Mouse (Mus musculus) MEL (cell line): ENCODE measurements around the gene Ctnnbip1. TPM values are rescaled to one million over a fixed set of nuclear protein-coding genes. Genes with fewer than 3 reads are reported as not detected.

Experiments used
- DNase-seq: peaks from one replicate; pipeline ENCODE4 v3.0.0; 2011; ENCODE audit warnings: low read depth, low spot score
- H3K27ac ChIP-seq: 2 replicates; pipeline ENCODE4 v1.5.1; 2012; ENCODE audit warnings: low read depth, mild to moderate bottlenecking, control low read depth, low read length, moderate library complexity; ENCODE audit not compliant: control insufficient read depth
- H3K27me3 ChIP-seq, 2 experiments: fragments of 150-350 bp in 1 of 2; sonication (generic) in 1 of 2; 2 replicates each; pipeline ENCODE4 v1.6.1; 2012; ENCODE audit warnings: low read length in 2 of 2, mild to moderate bottlenecking in 2 of 2, improper control_type of control experiment in 1 of 2, moderate library complexity in 1 of 2; ENCODE audit not compliant: insufficient read depth in 2 of 2, control insufficient read depth in 1 of 2
- H3K36me3 ChIP-seq, 2 experiments: 2 replicates each; pipeline ENCODE4 v1.6.1; 2012 to 2014; ENCODE audit warnings: low read length in 2 of 2, improper control_type of control experiment in 1 of 2, inconsistent platforms in 1 of 2, mild to moderate bottlenecking in 1 of 2; ENCODE audit not compliant: insufficient read depth in 2 of 2, control insufficient read depth in 1 of 2
- H3K4me1 ChIP-seq, 2 experiments: fragments of 150-350 bp in 1 of 2; sonication (generic) in 1 of 2; 2 replicates each; pipeline ENCODE4 v1.6.1; 2012; ENCODE audit warnings: low read length in 2 of 2, improper control_type of control experiment in 1 of 2, mild to moderate bottlenecking in 1 of 2; ENCODE audit not compliant: insufficient read depth in 2 of 2, control insufficient read depth in 1 of 2
- H3K4me3 ChIP-seq, 2 experiments: fragments of 150-350 bp in 1 of 2; sonication (generic) in 1 of 2; 2 replicates each; pipeline ENCODE4 v1.5.1; 2012; ENCODE audit warnings: low read depth in 2 of 2, low read length in 2 of 2, mild to moderate bottlenecking in 2 of 2, moderate library complexity in 2 of 2, control low read depth in 1 of 2, improper control_type of control experiment in 1 of 2; ENCODE audit not compliant: control insufficient read depth in 1 of 2, insufficient read depth in 1 of 2
- H3K79me2 ChIP-seq: 2 replicates; pipeline ENCODE4 v1.6.1; 2012; ENCODE audit warnings: mild to moderate bottlenecking, low read length, moderate library complexity; ENCODE audit not compliant: control insufficient read depth, poor library complexity, insufficient read depth
- H3K9ac ChIP-seq: 2 replicates; pipeline ENCODE4 v1.6.1; 2012; ENCODE audit warnings: low read depth, mild to moderate bottlenecking, control low read depth, low read length, moderate library complexity; ENCODE audit not compliant: control insufficient read depth, poor library complexity, severe bottlenecking
- H3K9me3 ChIP-seq: fragments of 150-350 bp; sonication (generic); replicated peaks from 2 replicates; pipeline ENCODE4 v1.6.1; 2012; ENCODE audit warnings: mild to moderate bottlenecking, low read length, improper control_type of control experiment, moderate library complexity; ENCODE audit not compliant: insufficient read depth
- BHLHE40 ChIP-seq: IDR thresholded peaks from 2 replicates; pipeline ENCODE4 v1.6.1; 2012; ENCODE audit warnings: low read depth, mild to moderate bottlenecking, inconsistent platforms, low read length, improper control_type of control experiment, borderline replicate concordance
- CHD1 ChIP-seq: IDR thresholded peaks from 2 replicates; pipeline ENCODE4 v1.6.1; 2012; ENCODE audit warnings: low read depth, mild to moderate bottlenecking, inconsistent platforms, low read length, improper control_type of control experiment
- CHD2 ChIP-seq: IDR thresholded peaks from 2 replicates; pipeline ENCODE4 v1.6.1; 2011; ENCODE audit warnings: low read length, improper control_type of control experiment
- E2F4 ChIP-seq: IDR thresholded peaks from 2 replicates; pipeline ENCODE4 v1.6.1; 2011; ENCODE audit warnings: low read depth, low read length, improper control_type of control experiment, borderline replicate concordance
- ETS1 ChIP-seq: IDR thresholded peaks from 2 replicates; pipeline ENCODE4 v1.6.1; 2012; ENCODE audit warnings: low read depth, mild to moderate bottlenecking, inconsistent platforms, low read length, improper control_type of control experiment, moderate library complexity
- GABPA ChIP-seq: IDR thresholded peaks from 2 replicates; pipeline ENCODE4 v1.6.1; 2012; ENCODE audit warnings: low read depth, mild to moderate bottlenecking, inconsistent platforms, low read length, improper control_type of control experiment, moderate library complexity
- GATA1 ChIP-seq: IDR thresholded peaks from 2 replicates; pipeline ENCODE4 v1.6.1; 2011; ENCODE audit warnings: low read depth, low read length, improper control_type of control experiment
- HCFC1 ChIP-seq: IDR thresholded peaks from 2 replicates; pipeline ENCODE4 v1.6.1; 2012; ENCODE audit warnings: low read depth, mild to moderate bottlenecking, inconsistent platforms, low read length, improper control_type of control experiment, moderate library complexity
- KAT2A ChIP-seq: conservative IDR thresholded peaks from 2 replicates; pipeline ENCODE4 v1.6.1; 2012; ENCODE audit warnings: low read depth, low read length, improper control_type of control experiment, inconsistent platforms
- MAFK ChIP-seq: IDR thresholded peaks from 2 replicates; pipeline ENCODE4 v1.6.1; 2011; ENCODE audit warnings: low read depth, mild to moderate bottlenecking, low read length, improper control_type of control experiment, borderline replicate concordance
- MAX ChIP-seq: IDR thresholded peaks from 2 replicates; pipeline ENCODE4 v1.6.1; 2011; ENCODE audit warnings: low read length, improper control_type of control experiment
- MAZ ChIP-seq: IDR thresholded peaks from 2 replicates; pipeline ENCODE4 v1.6.1; 2012; ENCODE audit warnings: low read depth, mild to moderate bottlenecking, inconsistent platforms, low read length, improper control_type of control experiment
- MXI1 ChIP-seq: IDR thresholded peaks from 2 replicates; pipeline ENCODE4 v1.6.1; 2011; ENCODE audit warnings: mild to moderate bottlenecking, low read depth, low read length, improper control_type of control experiment
- MYB ChIP-seq: IDR thresholded peaks from 2 replicates; pipeline ENCODE4 v1.6.1; 2011; ENCODE audit warnings: mild to moderate bottlenecking, low read depth, low read length, improper control_type of control experiment
- MYC ChIP-seq: IDR thresholded peaks from 2 replicates; pipeline ENCODE4 v1.6.1; 2011; ENCODE audit warnings: low read depth, mild to moderate bottlenecking, low read length, improper control_type of control experiment, moderate library complexity
- POLR2A ChIP-seq, 2 experiments: IDR thresholded peaks; 2 replicates each; pipeline ENCODE4 v1.6.1; 2011 to 2012; ENCODE audit warnings: low read length in 2 of 2, mild to moderate bottlenecking in 2 of 2, control low read depth in 1 of 2, improper control_type of control experiment in 1 of 2, low read depth in 1 of 2, moderate library complexity in 1 of 2; ENCODE audit not compliant: control insufficient read depth in 1 of 2, insufficient read depth in 1 of 2, poor library complexity in 1 of 2
- POLR2AphosphoS2 ChIP-seq: IDR thresholded peaks from 2 replicates; pipeline ENCODE4 v1.6.1; 2011; ENCODE audit warnings: low read length, improper control_type of control experiment
- POLR2AphosphoS5 ChIP-seq: IDR thresholded peaks from 2 replicates; pipeline ENCODE4 v1.6.1; 2012; ENCODE audit warnings: low read depth, borderline replicate concordance, mild to moderate bottlenecking, inconsistent platforms, low read length, moderate library complexity, mixed read lengths
- RAD21 ChIP-seq: IDR thresholded peaks from 2 replicates; pipeline ENCODE4 v1.6.1; 2011; ENCODE audit warnings: mild to moderate bottlenecking, low read depth, low read length, improper control_type of control experiment
- RCOR1 ChIP-seq: IDR thresholded peaks from 2 replicates; pipeline ENCODE4 v1.6.1; 2012; ENCODE audit warnings: low read depth, mild to moderate bottlenecking, inconsistent platforms, low read length, improper control_type of control experiment
- SIN3A ChIP-seq: IDR thresholded peaks from 2 replicates; pipeline ENCODE4 v1.6.1; 2012; ENCODE audit warnings: low read length, improper control_type of control experiment, inconsistent platforms
- SMC3 ChIP-seq: IDR thresholded peaks from 2 replicates; pipeline ENCODE4 v1.6.1; 2011; ENCODE audit warnings: low read depth, low read length, improper control_type of control experiment
- TAL1 ChIP-seq: IDR thresholded peaks from 2 replicates; pipeline ENCODE4 v1.6.1; 2012; ENCODE audit warnings: mild to moderate bottlenecking, inconsistent platforms, low read length, moderate library complexity, mixed read lengths
- TCF12 ChIP-seq: IDR thresholded peaks from 2 replicates; pipeline ENCODE4 v1.6.1; 2014; ENCODE audit warnings: low read depth, mild to moderate bottlenecking, inconsistent platforms, low read length, improper control_type of control experiment, moderate library complexity
- UBTF ChIP-seq: IDR thresholded peaks from 2 replicates; pipeline ENCODE4 v1.6.1; 2012; ENCODE audit warnings: low read depth, mild to moderate bottlenecking, inconsistent platforms, low read length, improper control_type of control experiment, moderate library complexity, borderline replicate concordance; ENCODE audit not compliant: insufficient read depth
- USF1 ChIP-seq: IDR thresholded peaks from 2 replicates; pipeline ENCODE4 v1.6.1; 2014; ENCODE audit warnings: low read depth, mild to moderate bottlenecking, inconsistent platforms, low read length, improper control_type of control experiment, moderate library complexity
- USF2 ChIP-seq, 2 experiments: IDR thresholded peaks; 2 replicates each; pipeline ENCODE4 v1.6.1; 2011 to 2012; ENCODE audit warnings: improper control_type of control experiment in 2 of 2, low read length in 2 of 2, borderline replicate concordance in 1 of 2, inconsistent platforms in 1 of 2, low read depth in 1 of 2, mild to moderate bottlenecking in 1 of 2; ENCODE audit not compliant: insufficient read depth in 1 of 2
- ZC3H11A ChIP-seq: IDR thresholded peaks from 2 replicates; pipeline ENCODE4 v1.6.1; 2012; ENCODE audit warnings: low read depth, mild to moderate bottlenecking, inconsistent platforms, low read length, improper control_type of control experiment
- ZKSCAN1 ChIP-seq: IDR thresholded peaks from 2 replicates; pipeline ENCODE4 v1.6.1; 2012; ENCODE audit warnings: low read depth, mild to moderate bottlenecking, inconsistent platforms, low read length, improper control_type of control experiment, moderate library complexity
- ZNF384 ChIP-seq: IDR thresholded peaks from 2 replicates; pipeline ENCODE4 v1.6.1; 2012; ENCODE audit warnings: low read depth, mild to moderate bottlenecking, inconsistent platforms, low read length, improper control_type of control experiment
- polyA plus RNA-seq, 2 experiments: library from polyadenylated mRNA; stranded (reverse) in 1 of 2; unstranded in 1 of 2; fragments of >175 nt in 1 of 2; fragments of >200 nt in 1 of 2; gene quantifications; 2 replicates each; pipeline versions ENCODE4 v1.2.1 to v1.2.4; 2012; ENCODE audit warnings: low replicate concordance in 2 of 2, low read depth in 1 of 2; ENCODE audit not compliant: insufficient read length in 2 of 2, insufficient read depth in 1 of 2, missing spikeins in 1 of 2
- total RNA-seq: library from RNA; depleted of rRNA; stranded (reverse); fragments of 300-350 nt; gene quantifications from 2 replicates; pipeline ENCODE4 v1.2.3, GENCODE M21; 2012

The Ctnnbip1 gene
- total and polyA plus RNA-seq, 3 experiments = 12.7 to 20.2 TPM; not detected in 1

GRCm38 (mm10) chr4:149542431-149542830 is 24.4 kb downstream of the Ctnnbip1 start:
- Histone ChIP-seq H3K27ac (no peak overlapping the region), H3K4me3 (no peak overlapping the region), H3K36me3 (no peaks in the 10 kb centered on the region), H3K9me3 (no peaks in the 10 kb centered on the region), H3K27me3 (no peaks in the 10 kb centered on the region), H3K9ac (no peak overlapping the region), H3K4me1 (no peaks in the 10 kb centered on the region), H3K79me2 (no peaks in the 10 kb centered on the region)
- TF ChIP-seq MAFK (no peak), ZKSCAN1 (no peak), USF2 (IDR thresholded peaks at IDR 0.05; ENCODE audit: borderline replicate concordance in 1 of 2, insufficient read depth in 1 of 2, low read depth in 1 of 2, low read length in 2 of 2) (no peak), GABPA (no peak), MXI1 (no peak), SMC3 (no peak), ZNF384 (no peak), CHD2 (no peak), MAZ (no peak), RAD21 (no peak), GATA1 (no peak), MYC (no peak), BHLHE40 (no peak)
- DNase-seq = no peak

GRCm38 (mm10) chr4:149542927-149543553 is 25.0 kb downstream of the Ctnnbip1 start:
- H3K4me3 ChIP-seq = no peak overlapping the region
- H3K27ac ChIP-seq = no peak overlapping the region
- H3K27me3 ChIP-seq = no peaks in the 10 kb centered on the region
- no peak overlapping the region for H3K9ac ChIP-seq
- H3K4me1 ChIP-seq = no peaks in the 10 kb centered on the region
- H3K9me3 ChIP-seq = no peaks in the 10 kb centered on the region
- no peaks in the 10 kb centered on the region for H3K79me2 ChIP-seq
- no peaks in the 10 kb centered on the region for H3K36me3 ChIP-seq
- DNase-seq = peak; percentile 86
- TF ChIP-seq MYC = no peak
- TF ChIP-seq UBTF = no peak
- no peak for TF ChIP-seq MXI1
- TF ChIP-seq POLR2AphosphoS5 = no peak
- TF ChIP-seq TCF12 = no peak
- TF ChIP-seq BHLHE40 = no peak
- TF ChIP-seq KAT2A = no peak
- peak; percentile 93 for TF ChIP-seq ZC3H11A
- TF ChIP-seq ETS1 = no peak
- TF ChIP-seq TAL1 = no peak
- no peak; the same call in 1 of the 2 replicates for TF ChIP-seq MAZ
- 0 out of 2 replicates have a peak, but pooled peaks have one; percentile 21 for TF ChIP-seq GATA1
- TF ChIP-seq GABPA = no peak
- TF ChIP-seq SIN3A = peak; percentile 38; the same call in 1 of the 2 replicates
- no peak for TF ChIP-seq E2F4
- TF ChIP-seq USF1 = no peak
- TF ChIP-seq USF2 (IDR thresholded peaks at IDR 0.05; ENCODE audit: borderline replicate concordance in 1 of 2, insufficient read depth in 1 of 2, low read depth in 1 of 2, low read length in 2 of 2) = no peak
- no peak for TF ChIP-seq MAX
- no peak for TF ChIP-seq CHD1
- TF ChIP-seq POLR2AphosphoS2 = no peak
- TF ChIP-seq RCOR1 = no peak
- TF ChIP-seq POLR2A (IDR thresholded peaks at IDR 0.05; ENCODE audit: control insufficient read depth in 1 of 2, insufficient read depth in 1 of 2, low read depth in 1 of 2, low read length in 2 of 2, poor library complexity in 1 of 2) = no peak
- TF ChIP-seq MYB = no peak
- TF ChIP-seq ZNF384 = no peak
- no peak for TF ChIP-seq HCFC1
